Mouse (Mus musculus) ovary, adult 18-20 months (tissue): Measurements from ENCODE around the gene Hsd17b2.

Experiments
- DNase-seq: peaks from one replicate; pipeline ENCODE4 v3.0.0; 2022; ENCODE audit warnings: low spot score, mixed read lengths

The Hsd17b2 gene

DNA sequence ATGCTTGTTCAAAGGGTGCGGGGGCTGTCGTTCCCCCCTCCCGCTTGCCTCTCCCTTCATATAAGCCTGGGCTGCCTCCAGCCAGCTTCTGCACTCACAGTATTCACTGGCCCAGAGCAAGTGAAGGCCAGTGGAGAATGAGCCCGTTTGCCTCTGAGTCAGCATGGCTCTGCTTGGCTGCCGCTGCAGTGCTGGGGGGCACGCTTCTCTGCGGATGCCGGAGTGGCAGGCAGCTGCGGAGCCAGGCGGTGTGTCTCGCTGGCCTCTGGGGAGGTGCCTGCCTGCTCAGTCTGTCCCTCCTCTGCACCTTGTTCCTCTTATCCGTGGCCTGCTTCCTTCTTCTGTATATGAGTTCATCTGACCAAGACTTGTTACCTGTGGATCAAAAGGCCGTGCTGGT is at the start of gene Hsd17b2:
Gene Hsd17b2, plus strand, starts transcription at position 46 of the 400 bp plus-strand sequence.
- DNase-seq, result no peak

DNA sequence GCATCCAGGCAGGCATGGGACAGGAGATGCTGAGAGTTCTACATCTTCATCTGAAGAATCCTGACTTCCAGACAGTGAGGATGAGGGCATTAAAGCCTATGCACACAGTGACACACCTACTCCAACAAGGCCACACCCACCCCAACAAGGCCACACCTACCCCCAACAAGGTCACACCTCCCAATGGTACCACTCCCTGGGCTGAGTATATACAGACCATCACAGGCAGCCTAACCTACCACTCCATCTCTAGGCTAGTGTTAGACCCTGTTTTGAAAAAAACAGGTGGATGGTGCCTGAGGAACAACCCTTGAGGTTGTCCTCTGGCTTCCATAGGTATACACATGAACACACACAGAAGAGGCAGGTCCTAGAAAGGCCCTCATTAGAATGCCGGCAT is 49.4 kb upstream of the Hsd17b2 start:
- DNase-seq, result no peak

DNA sequence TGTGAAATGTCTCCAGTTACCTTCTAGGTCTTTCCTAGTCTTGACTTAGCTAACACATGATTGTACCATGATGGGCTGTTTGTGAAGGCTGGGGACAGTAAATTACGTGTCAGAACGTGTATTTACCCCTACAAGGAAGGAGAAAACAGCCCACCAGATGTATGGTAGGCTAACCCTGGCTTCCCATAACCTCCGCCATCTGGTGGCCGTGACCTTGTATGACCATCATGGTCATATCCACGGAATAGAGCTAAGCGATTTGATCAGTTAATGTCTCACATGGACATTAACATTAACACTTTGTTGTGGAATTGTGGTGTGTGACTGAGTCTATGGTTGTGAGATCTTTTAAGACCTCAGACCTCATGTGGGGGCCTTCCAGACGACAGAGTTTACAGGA is 42.7 kb upstream of the Hsd17b2 start:
- no peak for DNase-seq

DNA sequence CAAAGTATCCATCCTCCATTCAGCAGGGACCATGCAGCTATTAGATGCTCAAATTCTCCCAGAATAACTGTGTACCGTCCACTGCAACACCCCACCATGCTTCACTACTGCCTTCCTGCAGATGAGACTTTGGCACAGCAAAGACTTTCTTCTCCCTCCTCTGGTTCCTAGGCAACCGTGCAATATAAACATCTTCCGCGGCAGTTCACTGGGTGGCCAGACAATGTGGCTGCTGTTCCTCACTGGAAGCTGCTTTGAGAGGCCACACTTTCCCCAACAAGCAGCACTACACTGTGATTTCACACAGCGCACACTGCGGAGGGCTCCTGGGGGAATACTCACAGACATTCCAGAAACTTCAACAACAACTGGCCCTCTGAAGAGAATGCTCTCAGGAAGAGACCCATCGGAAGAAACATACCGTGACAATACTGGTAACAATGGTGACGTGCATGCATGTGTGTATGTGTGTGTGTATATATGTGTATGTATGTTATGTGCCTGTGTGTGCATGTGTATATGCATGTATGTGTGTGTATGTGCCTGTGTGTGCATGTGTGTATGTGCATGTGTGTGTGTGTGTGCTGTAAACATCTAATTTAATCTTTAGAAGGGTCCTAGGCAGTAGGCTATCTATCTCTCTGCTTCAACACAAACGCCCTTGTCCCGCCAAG is 41.2 kb upstream of the Hsd17b2 start:
- DNase-seq, result no peak

DNA sequence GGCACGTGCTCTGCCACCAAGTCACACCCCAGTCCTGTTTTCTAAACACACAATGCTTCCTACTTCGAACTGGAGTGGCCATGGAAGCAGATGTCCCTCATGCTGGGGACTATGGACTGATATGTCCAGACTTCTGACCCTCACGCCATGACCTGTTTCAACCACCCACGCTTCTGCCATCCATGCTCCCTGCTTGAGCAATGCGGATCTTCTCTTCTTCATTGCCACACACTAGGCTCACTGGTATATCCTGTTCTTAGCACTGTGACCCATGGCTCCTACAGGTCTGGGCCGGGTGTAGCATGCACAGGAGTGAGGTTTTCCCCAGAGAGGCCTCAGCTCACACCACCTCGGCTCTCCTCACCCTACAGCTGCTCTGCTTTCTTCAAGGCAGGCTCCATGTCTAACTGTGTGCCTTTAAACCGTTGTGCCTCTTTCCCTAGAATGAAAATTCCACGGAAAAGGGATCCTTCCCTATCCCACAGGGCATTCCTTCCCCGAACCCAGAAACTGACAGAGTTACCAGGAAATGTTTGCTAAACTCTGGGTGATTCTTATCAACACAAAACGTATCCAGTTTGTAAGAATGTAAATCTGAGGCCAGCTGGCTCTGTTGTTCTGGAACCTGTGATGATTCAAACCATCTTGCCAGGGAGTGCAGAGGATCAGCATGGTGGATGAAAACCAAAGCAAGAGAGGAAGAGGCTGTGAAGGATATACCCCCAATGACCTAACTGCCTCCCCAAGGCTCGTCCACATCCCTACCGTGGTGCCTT is 34.2 kb upstream of the Hsd17b2 start:
- DNase-seq, result no peak

DNA sequence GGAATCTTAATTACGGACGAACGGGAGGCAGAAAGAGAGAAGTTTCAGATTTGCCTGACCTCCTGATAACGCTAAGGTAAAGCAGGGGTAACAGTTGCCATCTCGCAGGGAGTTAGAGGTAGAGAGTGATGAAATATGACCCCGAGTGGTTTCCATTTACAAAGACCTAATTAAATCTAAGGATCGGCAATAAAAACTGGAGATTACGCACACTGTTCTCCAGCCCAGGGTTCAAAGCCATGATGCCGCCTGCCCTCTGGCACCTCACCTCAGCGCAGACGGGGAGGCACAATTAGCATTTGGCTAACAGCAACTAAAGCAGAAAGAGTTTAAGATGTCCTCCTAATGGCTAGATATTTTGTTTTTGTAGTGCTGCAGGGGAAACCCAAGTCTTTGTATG is 31.2 kb upstream of the Hsd17b2 start:
- DNase-seq, result no peak

DNA sequence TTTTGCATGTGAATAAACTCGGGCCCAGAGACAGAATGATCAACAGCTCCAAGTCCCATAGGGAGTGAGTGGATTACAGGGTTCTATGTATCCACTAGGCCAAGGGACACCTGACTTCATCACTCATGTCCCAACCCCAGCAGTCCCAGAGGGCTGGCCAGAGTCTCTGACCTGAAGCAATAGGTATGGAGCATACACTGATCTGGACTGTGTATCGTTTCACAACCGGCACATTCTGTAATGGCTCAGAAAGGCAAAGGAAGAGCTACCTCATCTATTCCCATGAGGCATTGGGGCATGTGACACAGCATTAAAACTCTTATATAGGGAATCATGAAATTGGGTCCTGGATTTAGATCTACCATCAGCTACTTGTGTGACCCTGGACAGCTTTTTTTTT is 29.1 kb upstream of the Hsd17b2 start:
- DNase-seq, result no peak

DNA sequence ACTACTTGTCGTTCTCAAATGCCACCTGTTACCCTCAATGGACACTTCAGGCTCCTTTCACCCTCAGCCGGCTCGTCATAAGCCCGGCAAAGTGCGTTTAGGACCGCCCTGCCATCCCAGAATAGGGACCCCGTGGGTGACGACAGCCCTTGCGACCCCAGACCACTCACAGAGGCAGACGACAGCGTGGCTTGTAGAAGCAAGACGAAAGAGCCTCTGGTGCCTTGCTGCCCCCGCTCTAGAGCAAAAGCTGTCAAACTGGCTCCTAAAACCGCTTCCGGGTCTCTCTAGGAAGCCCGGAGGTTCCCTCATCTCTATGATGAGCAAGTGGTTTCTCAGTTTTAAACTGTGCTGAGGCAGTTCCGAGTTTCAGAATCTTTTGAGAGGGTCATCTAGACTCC is 28.3 kb upstream of the Hsd17b2 start, which contains the start of gene Sdr42e1:
Gene Sdr42e1, minus strand, starts transcription at position 260 of the 401 bp plus-strand sequence.
- peak; percentile 12 for DNase-seq

DNA sequence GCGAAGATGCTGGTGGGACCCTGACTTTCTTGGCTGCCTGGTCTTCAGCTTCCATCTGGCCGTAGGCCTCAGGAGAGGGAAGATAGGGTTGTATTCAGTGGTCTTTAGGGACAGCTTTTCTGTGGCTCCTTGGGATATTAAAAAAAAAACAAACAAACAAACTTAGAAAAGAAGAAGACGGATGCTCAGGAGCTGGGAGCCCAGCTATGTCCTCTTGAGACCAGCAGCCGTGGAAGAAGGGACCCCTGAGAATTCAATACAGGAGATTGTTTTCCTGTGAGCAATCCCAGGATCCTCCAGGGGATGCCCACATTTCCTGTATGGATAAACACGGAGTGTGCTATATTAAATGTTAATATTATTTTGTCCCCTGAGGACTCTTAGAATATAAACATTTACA is 26.5 kb upstream of the Hsd17b2 start:
- DNase-seq, result no peak

DNA sequence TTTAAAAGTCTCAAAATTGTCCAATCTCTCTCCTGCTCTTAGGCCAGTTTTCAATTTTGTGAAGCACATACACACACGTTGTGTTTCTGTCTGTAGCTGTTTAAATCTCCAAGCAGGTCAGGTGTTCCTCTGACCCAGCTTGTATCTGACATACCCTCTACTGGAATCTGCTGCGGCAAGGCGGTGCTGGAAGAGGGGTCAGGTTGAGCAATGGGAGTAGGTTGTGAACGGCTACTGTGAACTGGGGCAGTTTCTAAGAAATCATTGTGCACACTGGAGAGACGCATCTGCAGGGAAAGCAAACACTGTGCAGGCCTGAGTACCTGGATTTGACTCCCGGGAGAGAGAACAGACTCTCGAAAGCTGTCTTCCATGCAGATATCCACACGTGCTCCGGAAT is 25.2 kb upstream of the Hsd17b2 start:
- no peak for DNase-seq

DNA sequence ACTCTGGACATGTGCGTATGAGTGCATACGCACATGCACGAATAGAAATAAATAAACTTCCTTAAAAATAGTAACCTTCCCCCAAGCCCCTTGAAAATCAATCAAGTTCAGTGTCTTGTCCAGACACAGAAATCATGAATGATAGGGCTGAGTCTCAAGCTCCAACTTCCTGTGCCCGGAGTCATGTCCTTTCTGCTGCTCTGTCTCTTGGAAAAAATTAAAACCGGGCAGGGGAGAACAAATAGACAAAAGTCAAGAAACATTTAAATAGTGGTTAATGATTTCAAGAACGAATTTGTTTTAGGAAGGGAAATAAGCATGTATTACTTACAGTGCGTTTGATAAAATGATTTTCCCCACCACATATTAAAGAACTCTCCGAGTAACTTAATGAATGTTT is 24.7 kb upstream of the Hsd17b2 start:
- no peak for DNase-seq

DNA sequence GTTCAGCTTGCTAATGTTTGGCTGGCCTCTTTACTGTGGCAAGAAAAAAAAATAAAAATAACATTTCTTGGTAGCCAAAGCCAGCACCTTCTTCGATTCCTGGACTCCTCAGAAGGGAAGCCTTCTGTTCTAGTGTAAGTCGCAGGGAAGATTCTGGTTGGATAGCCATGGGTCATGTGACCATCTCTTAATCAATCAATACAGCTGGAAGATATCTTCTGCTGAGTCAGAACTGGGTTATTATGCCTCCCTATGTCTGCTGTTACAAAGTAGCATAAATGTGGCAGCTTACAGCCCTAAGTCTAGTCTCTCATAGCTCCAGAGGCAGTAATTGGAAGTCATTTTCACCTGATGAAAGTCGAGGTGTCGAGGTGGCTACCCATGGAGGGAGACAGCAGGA is 23.1 kb upstream of the Hsd17b2 start:
- no peak for DNase-seq

DNA sequence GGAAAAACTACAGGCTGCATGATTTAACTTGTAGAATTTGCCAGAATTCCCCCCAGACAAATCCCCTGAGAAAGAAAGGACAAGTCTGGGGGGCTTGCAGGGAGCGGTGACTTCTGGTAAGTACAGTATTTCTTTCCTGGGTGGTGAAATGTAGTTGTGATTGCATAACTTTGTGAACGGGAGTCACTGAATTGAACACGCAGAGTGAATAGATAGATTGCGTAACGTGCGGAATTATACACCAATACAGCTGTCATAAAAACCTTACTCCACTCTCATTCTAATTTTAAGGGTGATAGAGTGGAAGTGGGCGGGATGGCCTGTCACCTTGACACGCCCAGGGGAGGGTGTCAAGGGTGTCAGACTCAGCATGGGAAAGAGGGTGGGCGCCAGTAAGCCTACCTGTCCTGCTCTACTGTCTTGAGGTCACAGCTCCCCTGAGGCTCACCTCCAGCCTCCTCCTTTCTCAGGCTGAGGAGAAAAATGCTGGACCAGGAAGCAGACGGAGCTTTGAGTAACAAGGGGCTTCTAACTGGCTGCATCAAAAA is 17.7 kb upstream of the Hsd17b2 start:
- DNase-seq, result no peak

DNA sequence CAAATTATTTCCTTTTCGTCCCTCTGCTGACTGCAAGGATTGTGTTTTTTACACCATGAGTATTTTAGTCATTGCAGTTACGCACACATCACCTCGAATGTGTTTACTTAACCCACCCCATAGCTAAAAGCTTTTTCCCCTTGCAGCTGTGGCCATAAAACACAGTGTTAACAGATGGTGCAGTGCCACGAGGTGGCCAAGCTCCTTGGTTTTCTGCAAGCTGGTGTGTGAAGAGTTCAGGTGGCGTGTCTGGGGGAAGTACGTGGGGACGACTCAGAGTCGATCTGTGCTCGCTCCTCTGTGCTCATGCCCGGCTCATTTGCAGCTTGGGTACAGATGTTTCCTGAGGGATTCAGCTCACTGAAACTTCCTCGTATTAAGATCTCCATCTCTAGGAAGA is 17.2 kb upstream of the Hsd17b2 start:
- no peak for DNase-seq

DNA sequence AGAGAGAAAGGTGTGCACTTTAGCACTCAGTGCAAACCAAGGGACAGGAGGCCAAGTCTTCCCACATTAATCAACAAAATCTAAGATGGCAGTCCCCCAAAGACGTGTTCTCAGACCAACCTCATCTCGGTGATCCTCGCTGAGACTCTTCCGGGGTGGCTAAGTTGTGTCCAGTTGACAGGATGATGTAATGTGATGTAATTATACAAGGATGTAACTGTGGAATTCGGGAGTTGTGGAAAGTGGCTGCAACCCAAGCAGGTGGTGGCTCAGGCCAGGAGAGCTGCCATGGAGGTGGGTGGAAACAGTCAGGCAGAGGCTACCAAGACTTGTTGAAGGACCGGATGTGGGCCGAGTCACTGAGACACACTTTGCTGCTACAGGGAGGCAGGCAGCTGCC is 13.8 kb upstream of the Hsd17b2 start:
- DNase-seq, result no peak

DNA sequence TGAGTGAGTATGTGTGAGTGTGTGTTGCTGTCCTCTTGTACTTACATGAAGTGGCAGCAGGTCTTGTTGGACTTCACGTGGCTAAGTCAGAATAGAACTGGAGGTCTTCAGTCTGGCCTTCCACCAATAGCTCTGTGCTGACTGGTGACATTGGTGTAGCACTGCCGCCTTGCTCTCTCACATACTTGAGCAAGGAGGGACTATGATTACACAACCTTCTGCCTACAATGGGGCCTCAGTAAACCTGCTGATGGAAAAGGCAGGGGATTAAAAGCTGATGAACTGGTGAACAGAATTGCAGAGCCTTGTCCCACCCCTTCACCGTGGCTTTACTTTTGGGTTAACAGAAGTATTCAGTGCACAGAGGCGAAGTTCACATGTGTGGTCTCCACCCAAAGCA is 9.6 kb upstream of the Hsd17b2 start:
- no peak for DNase-seq

DNA sequence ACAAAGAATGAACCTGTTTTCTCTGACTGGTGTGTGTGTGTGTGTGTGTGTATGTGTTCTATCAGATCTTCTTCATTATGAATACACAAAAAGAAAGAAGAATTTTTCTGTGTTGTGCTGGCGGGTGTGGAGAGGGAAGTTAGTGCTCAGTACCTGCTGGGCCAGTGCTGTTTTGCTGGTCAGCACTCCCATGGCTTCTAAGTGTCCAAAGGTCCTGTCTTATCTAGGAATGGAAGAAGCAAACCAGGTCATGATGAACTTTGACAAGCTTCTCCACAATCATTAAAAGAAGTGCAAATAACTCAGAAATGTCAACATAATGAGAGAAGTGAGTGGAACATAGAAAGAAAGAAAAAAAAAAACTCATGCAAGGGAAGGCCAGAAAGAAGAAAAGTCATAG is 6.1 kb upstream of the Hsd17b2 start:
- DNase-seq, result no peak

DNA sequence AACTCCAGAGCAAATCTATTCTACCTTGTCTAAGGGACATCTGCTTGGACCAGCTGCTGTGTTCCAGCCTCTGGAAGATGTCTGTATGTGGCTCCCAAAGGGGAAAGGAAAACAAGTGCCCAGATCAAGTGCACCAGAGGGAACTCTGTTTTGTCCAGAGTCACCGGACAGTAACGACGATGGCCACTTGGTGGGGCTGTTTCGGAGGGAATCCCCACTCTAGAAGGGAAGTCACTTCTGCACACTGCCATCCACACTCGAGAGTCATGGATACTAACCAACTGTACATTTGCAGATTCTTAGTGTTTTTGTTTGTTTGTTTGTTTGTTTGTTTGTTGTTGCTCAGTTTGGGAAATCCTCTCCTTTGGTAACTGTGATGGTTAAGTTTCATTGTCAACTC is 4.5 kb upstream of the Hsd17b2 start:
- no peak for DNase-seq

DNA sequence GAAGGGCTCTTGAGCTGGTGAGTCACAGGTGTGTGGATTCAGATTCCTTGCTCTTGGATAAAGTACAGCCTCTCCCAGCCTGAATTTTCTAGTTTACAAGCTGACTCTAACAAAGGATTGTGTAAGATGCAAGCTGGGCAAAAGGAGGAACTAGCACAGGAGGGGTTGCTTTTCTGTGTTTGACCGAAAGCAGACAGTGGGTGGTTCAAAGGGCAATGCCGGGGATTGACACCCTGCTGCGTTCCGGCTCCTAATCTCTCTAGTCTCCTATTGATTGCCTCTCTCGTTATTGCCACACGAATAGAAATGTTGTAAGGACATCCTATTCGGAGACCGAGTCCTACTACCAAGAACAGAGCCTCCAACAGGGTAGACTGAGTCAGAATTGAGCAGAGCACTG is 1.0 kb upstream of the Hsd17b2 start:
- no peak for DNase-seq

DNA sequence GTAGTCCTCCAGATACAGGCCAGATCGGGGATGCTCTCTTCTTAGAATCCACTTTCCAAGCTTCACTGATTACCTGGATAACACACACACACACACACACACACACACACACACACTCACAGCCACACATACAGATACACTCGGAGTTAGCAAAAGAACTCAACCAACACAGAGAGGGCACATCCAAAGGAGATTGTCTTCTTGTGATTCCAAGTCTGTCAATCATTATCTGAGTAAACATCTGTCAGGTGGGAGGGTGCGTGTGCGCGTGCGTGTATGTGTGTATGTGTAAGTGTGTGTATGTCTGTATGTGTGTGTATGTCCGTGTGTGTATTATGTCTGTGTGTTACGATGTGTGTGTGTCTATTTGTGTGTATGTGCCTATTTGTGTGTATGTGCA is 458 bp upstream of the Hsd17b2 start:
- no peak for DNase-seq

DNA sequence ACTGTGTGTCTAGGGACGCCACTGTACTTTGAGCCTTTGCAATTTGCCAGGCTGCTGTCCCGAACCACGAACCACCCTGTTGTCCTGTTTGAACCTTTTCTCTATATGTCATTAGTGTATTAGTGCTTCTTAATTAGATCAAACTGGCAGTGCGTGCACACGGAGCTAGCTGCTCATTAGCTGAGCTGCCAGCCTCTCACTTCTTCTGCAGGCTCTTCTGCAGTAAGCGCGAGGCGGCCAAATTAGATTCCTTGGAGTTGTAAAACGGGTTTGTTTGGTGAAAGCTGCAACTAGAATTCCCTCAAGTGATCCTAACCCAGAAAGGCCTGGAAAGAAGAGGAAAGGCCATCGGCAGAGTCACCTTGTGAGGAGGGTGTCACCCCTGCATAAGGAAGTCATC is 997 bp downstream of the Hsd17b2 start:
- DNase-seq, result no peak

DNA sequence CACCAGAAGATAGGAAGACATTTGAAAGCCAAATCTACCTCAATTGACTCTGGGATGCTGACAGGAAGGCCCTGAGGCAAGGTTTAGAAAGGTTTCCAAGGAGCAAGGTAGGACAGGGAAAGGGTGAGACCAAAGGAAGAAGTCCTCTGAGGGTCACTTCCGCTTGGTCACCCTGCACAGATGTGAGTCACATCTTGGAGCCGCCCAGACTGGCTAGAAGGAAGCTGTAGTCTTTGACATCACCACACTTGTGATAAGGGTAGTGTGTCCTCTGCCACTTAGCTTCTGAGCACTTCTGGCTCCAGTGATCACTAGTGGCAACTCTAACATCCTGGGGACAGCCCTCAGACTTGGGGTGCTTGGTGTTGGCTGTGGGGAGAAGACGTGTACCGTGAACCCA is 4.4 kb downstream of the Hsd17b2 start:
- no peak for DNase-seq

DNA sequence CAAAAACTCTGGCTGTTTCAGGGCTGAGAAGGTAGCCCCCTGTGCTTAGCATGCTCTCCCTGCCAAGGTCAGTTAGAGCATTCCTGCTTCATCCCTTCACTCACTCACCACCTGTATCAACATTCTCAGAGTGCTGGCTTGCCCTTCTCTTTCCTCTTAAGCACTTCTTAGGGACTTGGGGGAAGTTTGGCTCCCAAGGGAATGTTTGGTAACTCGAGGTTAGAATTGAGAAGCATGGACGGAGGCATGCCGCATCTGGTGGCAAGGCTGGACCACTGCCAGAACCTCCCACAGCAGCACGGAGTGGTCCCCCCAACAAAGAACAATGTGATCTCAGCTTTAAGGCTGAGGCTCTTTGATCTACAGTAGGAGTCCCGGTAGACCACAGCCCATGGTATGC is 10.5 kb downstream of the Hsd17b2 start:
- DNase-seq, result no peak

DNA sequence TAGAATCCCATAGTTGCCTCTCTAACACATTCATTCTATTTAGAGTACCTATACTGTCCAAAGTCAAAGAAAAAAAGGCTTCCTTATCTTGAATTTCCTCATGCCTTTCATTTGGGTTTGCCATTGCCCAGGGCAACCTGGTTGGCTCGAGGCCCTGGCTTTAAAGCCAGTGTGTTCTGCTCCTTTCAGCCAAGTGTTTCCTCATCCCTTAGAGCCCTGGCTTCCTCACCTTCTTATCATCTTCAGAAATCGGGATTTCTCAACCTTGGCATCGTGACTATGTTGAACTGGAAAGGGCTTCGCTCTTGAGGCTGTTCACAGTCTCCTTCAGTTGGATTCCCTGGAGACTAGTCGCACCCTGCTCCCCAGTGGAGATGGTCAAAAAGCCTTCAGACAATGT is 12.9 kb downstream of the Hsd17b2 start:
- DNase-seq, result peak; percentile 28
